Mouse (Mus musculus) mouse embryonic stem cell (cell line): ENCODE measurements at regions not wholly inside any gene's neighbourhood (a gene's known extent, or its start where the extent isn't known, plus 50 kb on each side); places are given as distances from the start of the nearest gene placed in this dataset.
"Not testable (repeated sequence)": the region's sequence is repeated elsewhere in the genome, so short reads cannot be mapped to it uniquely, and the experiment has no call there.

Source experiments
- in situ Hi-C, 2 experiments: fragments of 300-500 bp; cut with MboI; formaldehyde crosslinking; loops; 1 replicate in 1 of 2; 3 replicates in 1 of 2; pipeline ENCODE4 v1.14.3; 2019 to 2020; ENCODE audit warnings: low sequenced_read_pairs in 2 of 2, low pct_unique_long_range_greater_than_20kb in 1 of 2, mixed read lengths in 1 of 2; ENCODE audit not compliant: unreplicated experiment in 1 of 2

DNA sequence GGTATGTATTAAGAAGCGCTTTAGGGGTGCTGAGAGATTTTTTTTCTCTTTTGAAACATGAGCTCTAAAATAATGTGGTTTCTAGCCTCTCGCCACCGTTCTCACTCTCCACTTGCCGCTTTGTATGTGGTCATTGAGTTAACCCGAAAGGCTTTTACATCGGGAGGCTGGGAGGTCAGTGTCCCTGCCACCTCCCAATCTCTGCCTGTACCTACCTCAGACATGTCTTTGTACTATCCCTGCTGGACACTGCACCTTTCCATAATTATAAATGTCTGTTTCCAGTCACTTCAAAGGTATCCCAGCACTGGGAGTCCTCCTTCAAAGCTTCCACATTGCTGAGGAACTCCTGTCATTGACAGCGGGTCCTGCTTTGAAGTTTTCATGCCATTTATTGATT, 347.6 kb upstream of the Tbc1d2b start:
- in situ Hi-C loops, result no loop called here

DNA sequence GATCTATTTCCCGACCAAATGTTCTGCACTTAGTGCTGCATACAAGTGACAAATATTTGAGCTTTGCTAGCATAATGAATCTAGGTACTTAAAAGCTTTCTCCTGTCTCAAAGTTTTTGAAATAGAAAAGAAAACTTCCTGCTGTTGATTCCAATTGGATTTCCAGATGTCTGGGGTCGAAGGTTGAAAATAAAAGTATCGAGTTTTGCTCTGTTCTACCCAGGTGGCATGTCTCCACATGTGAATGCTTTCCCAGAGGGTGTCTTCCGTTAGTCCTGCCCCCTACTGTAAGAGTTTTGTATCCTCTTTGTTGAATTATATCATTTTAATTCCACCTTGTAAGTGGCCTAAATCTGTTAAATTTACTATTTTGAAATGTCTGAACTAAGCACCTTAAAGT, 327.3 kb upstream of the Tbc1d2b start:
- in situ Hi-C loops, result no loop called here

DNA sequence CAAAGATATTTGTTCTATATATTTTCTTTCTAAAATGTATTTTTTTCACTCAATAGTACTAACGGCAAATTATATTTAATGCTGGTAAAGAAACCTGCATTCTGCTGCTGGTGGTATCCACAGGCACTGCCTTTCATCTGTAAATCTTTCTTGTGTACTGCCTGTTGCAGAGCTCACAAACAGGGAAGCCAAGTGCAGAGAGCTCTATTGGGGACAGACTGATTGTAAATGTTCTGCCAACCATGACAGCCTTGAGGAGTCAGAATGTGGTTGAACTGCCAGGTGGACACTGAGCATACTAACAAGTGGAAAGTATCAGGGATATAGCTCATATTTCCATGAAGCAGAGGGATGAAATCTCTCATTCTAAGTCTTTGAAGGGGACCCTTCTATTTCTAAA, 286.1 kb upstream of the Tbc1d2b start:
- in situ Hi-C loops, result no loop called here

DNA sequence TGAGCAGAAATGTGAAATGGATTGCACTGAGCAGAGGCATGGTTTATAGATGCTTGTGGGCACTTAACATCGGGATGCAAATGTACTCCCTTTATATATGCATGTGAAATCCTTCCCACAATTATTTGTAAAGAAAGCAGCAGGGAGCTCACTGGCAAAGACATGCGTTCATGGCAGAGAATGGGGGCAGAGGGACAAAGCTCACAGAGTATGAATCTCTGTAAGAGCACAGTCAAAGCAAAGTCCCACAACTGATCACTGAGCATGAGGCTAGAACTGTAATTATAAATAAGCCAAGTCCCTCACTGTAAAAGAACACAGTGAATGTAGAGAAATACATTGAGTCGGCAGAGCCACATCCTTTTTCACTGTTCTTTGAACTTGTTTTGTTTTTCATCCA, 285.6 kb upstream of the Tbc1d2b start:
- in situ Hi-C loops, result no loop called here

DNA sequence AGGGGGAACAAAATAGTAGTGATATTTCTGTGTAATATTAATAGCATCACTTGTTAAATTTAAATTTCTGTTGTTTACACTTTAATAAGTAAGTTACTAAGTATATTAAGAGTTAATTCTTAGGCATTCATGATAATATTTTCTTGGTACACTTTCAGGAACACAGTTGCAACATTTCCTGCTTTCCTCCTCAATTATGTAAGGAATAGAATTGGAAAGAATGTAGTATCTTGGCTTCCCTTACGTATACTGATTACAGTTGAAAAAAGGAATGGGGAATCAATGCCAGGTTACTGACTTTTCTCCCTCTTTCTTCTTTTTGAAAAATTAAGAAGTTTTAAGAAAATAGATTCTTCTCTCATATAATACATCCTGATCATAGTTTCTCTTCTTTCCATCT, 277.3 kb upstream of the Tbc1d2b start:
- in situ Hi-C loops, result no loop called here

DNA sequence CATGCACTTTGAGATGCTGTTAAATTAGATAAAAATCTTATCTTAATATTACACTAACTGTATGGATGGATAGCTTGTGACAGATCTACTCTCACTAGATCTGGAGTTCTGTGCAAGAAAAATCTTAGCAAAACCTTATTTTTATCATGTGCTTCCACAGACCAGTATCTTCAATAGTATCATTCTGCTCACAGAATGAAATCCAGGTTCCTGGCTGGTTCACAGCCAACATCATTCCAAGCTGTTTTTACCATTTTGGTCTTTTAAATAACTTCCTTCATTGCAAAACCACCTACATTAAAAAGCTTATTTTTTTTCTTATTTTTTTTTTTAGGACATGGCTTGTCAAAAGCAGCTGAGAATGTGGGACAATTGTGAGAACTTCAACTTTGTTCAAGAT, 276.1 kb upstream of the Tbc1d2b start:
- in situ Hi-C loops, result no loop called here

DNA sequence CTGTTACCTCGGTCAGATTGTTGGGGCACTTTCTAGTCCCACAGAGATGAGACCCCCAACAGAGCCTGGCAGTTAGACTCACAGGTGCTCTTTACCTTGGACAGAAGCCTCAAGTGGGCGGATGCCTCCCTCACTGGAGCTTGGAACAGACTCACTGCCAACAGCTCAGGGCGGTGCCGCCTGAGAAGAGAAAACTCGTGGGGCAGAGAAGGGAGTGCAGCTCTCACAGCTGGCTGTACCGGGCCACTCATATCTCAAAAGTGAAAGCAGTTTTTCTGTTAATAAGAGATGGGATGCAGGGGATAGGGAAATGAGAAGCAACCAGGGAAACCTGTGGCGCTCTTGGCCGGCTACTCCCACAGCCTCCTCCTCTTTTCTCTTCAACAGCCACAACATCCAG, 267.1 kb upstream of the Tbc1d2b start:
- in situ Hi-C loops, result not testable (repeated sequence)

DNA sequence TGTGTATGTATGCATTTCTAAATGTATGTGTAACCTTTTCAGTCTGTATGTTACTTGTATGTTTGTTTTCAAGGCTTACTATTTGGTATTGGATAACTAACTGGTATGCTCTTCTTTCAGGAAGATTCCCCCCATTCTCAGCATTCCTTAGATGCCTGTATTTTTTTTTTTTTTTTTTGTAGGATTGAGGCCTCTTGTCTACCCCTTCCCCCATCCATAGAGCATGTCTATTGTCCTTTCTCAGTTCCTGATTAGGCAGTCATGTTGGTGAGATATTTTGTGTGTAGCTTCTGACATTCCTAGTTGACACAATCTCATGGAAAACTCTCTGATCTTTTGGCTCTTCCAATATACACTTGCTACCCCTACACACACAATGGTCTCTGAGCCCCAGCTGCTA, 262.8 kb upstream of the Tbc1d2b start:
- in situ Hi-C loops, result no loop called here

DNA sequence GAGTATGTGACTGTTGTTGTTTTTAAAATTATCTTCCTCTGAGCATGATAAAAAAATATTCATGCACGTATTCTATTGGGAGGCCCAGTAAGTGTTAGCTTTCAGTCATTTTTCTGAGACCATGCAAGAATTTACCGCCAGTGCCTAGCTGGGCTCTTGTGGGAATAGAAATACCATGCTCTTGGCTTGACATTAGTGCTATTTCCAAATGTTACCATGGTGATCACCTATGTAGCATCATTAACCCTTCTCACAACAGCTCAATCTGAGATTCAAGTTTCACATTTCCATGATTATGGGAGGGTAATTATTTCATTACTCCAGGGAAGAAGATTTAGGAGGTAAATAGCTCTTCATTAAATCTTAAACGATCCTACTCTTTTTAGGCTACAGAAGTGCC, 250.6 kb upstream of the Tbc1d2b start:
- in situ Hi-C loops, result no loop called here

DNA sequence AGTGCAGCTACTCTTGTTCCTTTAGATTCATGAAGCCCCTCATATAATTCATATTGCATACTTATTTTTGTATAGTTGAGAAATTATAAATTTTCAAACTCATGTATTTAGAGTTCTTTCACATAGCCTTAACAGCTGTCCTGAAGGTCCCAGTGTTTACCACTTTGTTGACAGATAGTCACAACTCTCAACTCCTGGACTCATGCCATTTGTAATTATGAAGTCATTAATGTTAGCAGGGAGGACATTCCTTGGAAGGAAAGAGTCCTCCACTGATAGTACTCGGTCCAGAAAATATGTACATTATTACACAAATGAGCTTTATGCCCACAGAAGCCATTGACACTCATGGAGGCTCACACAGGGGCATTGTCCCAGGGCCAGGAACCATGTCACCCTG, 224.3 kb upstream of the Tbc1d2b start:
- in situ Hi-C loops, result no loop called here

DNA sequence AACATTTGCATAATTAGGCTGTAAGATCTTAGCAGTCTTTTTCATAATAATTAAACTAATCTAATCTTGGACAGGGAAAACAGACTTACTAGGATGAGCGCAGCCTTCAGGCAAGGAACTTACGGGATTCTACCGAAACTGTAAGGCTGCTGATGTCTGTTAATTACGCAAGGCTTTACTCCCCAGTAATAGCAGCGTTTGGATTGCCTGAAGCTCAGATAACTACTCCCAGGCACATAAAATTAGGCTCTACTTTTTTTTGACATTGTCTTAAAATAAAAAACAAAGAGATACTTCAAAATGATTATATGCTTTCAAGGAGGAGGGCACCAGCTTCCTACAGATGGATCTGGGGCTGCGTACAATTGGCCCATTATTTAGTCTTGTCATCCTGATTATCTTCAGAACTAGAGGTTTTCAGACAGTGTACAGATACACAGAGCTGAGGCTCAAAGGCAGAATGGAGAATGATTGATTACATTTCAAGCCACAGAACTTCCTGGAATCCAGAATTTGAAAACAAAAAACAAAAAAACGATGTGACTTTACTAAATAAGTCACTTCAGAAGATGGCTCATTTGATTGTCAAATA, 220.1 kb upstream of the Tbc1d2b start:
- in situ Hi-C loops, result no loop called here

DNA sequence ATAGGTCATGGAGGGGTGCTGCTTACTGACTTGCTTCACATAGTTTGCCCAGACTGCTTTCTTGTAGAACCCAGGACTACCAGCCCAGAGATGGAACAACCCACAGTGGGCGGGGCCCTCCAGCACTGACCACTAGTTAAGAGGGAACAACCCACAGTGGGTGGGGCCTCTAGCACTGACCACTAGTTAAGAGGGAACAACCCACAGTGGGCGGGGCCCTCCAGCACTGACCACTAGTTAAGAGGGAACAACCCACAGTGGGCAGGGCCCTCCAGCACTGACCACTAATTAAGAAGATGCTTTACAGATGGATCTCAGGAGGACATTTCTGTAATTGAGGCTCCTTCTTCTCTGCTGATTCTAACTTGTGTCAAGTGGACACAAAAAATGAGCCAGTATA, 180.0 kb upstream of the Tbc1d2b start:
- in situ Hi-C loops, result no loop called here

DNA sequence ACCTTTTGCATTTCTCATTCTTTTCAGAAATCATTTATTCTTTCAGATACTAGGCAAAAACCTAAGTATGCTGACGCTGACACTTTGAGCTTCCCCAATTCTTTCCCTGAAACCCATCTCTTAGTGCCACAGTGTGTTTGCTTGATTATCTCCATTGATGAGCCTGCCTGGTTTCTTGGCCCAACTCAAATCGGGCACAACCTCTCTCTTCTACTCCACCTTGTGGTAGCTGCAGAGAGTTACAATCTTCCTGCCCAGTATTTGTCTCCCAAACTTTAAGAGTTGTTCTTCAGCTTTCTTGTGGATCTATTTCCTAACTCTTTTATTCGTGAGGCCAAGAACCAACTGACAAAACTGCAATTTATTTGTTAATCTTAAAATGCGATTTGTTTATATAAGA, 176.4 kb upstream of the Tbc1d2b start:
- in situ Hi-C loops, result loop anchor here (10.0 kb wide), 1 partner anchor 242 kb away; no protein-coding TSS in a partner anchor

DNA sequence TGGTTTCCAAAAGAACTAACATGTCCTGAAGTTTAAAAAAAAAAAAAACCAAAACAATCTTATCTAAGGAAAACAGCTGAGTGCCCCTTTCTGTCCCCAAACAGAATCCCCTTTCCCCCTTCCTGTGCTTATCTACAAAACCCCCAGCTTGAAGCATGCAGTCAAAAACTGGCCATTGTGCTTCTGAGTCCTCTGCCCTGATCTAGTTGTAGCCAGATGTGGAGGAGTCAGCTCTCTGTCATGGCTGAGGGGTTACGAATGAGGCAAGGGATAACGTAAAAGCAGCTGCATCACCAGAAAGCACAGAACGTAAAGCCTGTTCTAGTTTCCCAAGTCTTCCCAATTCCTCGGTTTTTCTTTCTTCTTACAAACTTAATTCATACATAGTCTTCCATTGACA, 164.3 kb upstream of the Tbc1d2b start:
- in situ Hi-C loops, result no loop called here

DNA sequence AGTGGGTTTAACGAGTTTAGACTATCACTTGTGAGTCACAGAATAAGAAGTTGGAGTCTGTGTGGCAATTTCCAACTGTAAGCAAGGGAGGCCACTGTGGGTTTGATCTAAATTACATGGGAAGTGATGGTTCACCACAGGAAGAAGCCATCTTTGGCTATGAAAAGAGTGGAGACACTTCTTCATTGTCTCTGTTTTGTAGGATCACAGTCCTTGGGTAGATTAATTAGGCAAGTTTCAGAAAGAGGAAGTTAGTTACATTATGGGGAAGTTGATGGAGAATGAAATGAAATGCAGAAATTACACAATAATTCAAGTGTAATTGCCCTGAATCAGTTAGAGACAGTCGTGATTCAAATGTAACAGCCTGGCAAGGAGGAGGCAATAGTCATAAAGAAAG, 160.3 kb upstream of the Tbc1d2b start:
- in situ Hi-C loops, result no loop called here

DNA sequence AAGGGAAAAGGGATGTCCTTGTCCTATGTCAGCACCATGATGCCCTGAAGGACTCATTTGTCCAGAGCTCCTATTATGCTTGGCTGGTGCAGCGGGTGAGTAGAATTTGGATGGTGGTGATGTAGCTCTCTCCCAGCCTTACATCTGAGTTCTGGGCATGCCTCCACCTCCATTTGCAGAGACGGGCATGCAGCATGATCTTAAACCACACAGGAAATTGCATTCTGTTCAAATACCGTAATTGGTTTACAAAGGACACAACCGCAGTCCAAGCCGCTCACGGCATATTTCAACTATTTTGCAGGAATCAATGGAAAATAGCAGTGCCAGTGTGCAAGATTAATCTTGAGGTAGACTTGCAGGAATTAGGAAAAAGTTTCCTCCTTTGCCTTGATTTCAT, 151.1 kb upstream of the Tbc1d2b start:
- in situ Hi-C loops, result no loop called here

DNA sequence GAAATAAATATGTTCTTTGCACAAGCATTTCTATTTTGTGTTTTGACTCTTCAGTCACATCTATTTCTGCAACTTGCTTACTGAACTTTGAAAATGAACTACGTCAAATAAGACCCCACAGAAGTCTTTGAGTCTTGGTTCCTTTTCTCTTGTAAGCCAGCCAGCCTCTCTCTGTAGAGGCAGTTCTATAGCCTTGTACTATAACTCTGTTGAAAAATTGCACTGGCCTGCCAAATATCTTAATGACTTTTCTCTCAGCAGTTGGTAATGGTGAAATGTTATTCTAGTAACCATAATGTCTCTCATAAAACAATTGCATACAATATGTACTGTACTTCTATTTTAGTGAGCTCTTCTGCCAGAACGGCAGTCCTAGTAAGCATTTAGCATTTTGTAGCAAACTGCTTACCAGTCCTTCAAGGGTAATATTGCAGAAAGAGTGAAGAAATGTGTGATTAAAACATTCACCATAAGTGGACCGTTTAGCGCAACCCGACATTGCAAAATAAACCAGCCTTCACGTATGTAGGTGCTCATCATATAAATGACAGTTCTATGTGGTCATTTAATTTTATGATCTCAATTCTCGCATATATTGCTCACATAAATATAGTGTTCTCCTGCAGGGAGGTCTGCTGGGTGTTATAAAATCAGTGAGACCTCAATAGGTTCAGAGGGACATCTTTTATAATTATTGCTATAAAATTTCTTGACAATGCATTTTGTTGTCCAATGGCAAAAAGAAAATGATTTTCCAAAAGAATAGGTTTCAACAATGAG, 149.3 kb upstream of the Tbc1d2b start:
- in situ Hi-C loops, result no loop called here

DNA sequence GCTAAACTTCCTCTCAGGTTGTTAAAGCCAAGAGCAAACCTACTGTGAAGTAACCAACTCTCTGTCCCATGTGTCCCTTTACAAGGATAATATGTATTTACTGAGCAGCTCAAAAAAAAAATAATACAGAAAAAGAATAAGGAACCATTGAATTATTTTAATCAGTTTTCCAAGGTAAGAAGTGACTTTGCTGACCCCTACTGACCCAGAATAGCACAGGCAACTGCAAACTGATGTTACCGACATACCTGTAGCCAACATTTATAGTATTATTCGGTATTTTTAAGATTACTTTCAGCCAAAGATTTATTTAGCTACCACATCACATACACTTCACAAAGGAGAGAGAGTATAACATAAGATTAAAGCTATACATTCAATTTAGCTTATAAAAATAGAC, 138.2 kb upstream of the Tbc1d2b start:
- in situ Hi-C loops, result no loop called here

DNA sequence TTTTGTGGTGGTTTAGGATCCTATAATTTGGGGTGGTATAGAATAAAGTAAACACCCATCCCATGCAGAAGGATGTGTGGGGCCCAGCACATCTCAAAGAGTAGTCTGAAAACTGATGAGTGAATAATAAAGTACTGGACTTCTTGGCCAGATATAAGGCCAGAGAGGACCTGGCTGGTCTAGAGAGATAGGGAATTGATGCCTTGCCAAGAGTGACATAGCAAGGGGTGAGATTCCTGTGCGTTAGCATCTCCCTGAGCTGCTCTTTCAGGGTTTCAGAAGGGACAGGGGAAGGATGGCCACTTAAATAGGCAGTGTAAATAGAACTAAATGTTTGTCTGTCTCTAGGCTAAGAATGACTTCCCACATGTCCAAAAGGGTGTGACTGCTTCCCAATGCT, 137.0 kb upstream of the Tbc1d2b start:
- in situ Hi-C loops, result no loop called here

DNA sequence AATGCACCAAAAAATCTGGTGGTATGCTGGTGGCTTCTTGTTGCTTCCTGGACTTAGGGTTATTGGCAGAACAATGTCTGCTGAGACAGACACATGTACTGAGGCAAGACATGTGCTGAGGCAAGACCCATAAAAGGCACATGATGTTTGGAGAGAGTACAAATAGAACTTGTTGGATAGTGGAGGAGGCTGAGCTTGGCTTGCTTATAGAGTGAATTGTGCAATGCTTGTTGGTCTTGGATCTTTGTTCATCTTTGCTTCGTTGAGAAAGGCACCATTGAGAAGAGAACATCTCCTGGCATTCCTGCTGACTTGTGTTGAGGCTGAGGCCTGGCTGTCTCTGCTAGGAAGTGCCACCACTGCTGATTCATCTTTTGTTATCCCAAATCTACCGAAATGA, 117.8 kb upstream of the Tbc1d2b start:
- in situ Hi-C loops, result no loop called here
